Mouse (Mus musculus): ENCODE measurements around the gene Pald1. TPM values are rescaled to one million over a fixed set of nuclear protein-coding genes. Genes with fewer than 3 reads are reported as not detected.
A peak's percentile ranks its signal among the peaks of the same experiment; 100 is the strongest.

Gene Pald1
- polyA plus RNA-seq, 1 experiment from 2014 or later: 47.5 TPM

GRCm38 (mm10) chr10:61339216-61339615, 44.1 kb downstream of the Pald1 start:
- Histone ChIP-seq H3K4me2 (no peak overlapping the region), H3K9me3 (ENCODE audit: low read depth, low read length) (no peaks in the 10 kb centered on the region), H3K27me3 (ENCODE audit: insufficient read depth, low read length) (no peaks in the 10 kb centered on the region), H3K4me1 (ENCODE audit: insufficient read depth) (no peaks in the 10 kb centered on the region), H3K36me3 (ENCODE audit: insufficient read depth) (peaks cover 50% of the 10 kb centered on the region), H3K4me3 (ENCODE audit: low read depth, low read length) (no peak overlapping the region), H3K9ac (no peak overlapping the region), H3K27ac (ENCODE audit: low read depth) (no peak overlapping the region)
- TF ChIP-seq CTCF (IDR thresholded peaks at IDR 0.05; ENCODE audit: low read depth): peak; percentile 30
- WGBS: 84% methylated on average over 9 of the region's 9 CpGs
- no peak for ATAC-seq (ENCODE audit: insufficient read depth)
- no peak for DNase-seq

- Histone ChIP-seq H3K9ac (no peak overlapping the region), H3K36me3 (ENCODE audit: insufficient read depth) (peaks cover 45% of the 10 kb centered on the region), H3K4me3 (ENCODE audit: low read depth, low read length) (no peak overlapping the region), H3K27me3 (ENCODE audit: insufficient read depth, low read length) (no peaks in the 10 kb centered on the region), H3K9me3 (ENCODE audit: low read depth, low read length) (no peaks in the 10 kb centered on the region), H3K4me2 (no peak overlapping the region), H3K4me1 (ENCODE audit: insufficient read depth) (no peaks in the 10 kb centered on the region), H3K27ac (ENCODE audit: low read depth) (no peak overlapping the region)
- TF ChIP-seq CTCF (IDR thresholded peaks at IDR 0.05; ENCODE audit: low read depth): no peak
- ATAC-seq (ENCODE audit: insufficient read depth) (no peak), DNase-seq (no peak)
- 87% methylated on average over 11 of the region's 11 CpGs for WGBS
These were observed 45.7 kb downstream of the Pald1 start for GRCm38 (mm10) chr10:61337665-61338064.

- Histone ChIP-seq H3K36me3 (ENCODE audit: insufficient read depth) (peaks cover 41% of the 10 kb centered on the region; the same call in 1 of the 2 replicates), H3K4me3 (ENCODE audit: low read depth, low read length) (no peak overlapping the region), H3K27ac (ENCODE audit: low read depth) (no peak overlapping the region), H3K27me3 (ENCODE audit: insufficient read depth, low read length) (no peaks in the 10 kb centered on the region), H3K9me3 (ENCODE audit: low read depth, low read length) (no peaks in the 10 kb centered on the region), H3K4me1 (ENCODE audit: insufficient read depth) (no peaks in the 10 kb centered on the region), H3K4me2 (no peak overlapping the region), H3K9ac (no peak overlapping the region)
- no peak for TF ChIP-seq CTCF (IDR thresholded peaks at IDR 0.05; ENCODE audit: low read depth)
- WGBS: 72% methylated on average over 5 of the region's 5 CpGs
- ATAC-seq (ENCODE audit: insufficient read depth) (no peak; the same call in 1 of the 2 replicates), DNase-seq (no peak)
These were observed 46.7 kb downstream of the Pald1 start for GRCm38 (mm10) chr10:61336592-61336991.

GRCm38 (mm10) chr10:61336137-61336536, 47.2 kb downstream of the Pald1 start:
- Histone ChIP-seq H3K27me3 (ENCODE audit: insufficient read depth, low read length) (no peaks in the 10 kb centered on the region), H3K9me3 (ENCODE audit: low read depth, low read length) (no peaks in the 10 kb centered on the region), H3K4me2 (no peak overlapping the region), H3K27ac (ENCODE audit: low read depth) (no peak overlapping the region), H3K4me3 (ENCODE audit: low read depth, low read length) (no peak overlapping the region), H3K4me1 (ENCODE audit: insufficient read depth) (no peaks in the 10 kb centered on the region), H3K9ac (no peak overlapping the region), H3K36me3 (ENCODE audit: insufficient read depth) (peaks cover 41% of the 10 kb centered on the region; the same call in 1 of the 2 replicates)
- WGBS: 15% methylated on average over 6 of the region's 6 CpGs
- peak; percentile 45; the same call in 1 of the 2 replicates for ATAC-seq (ENCODE audit: insufficient read depth)
- TF ChIP-seq CTCF (IDR thresholded peaks at IDR 0.05; ENCODE audit: low read depth): peak; percentile 94
- DNase-seq: peak; percentile 97

GRCm38 (mm10) chr10:61334545-61334944, 48.8 kb downstream of the Pald1 start:
- no peak for TF ChIP-seq CTCF (IDR thresholded peaks at IDR 0.05; ENCODE audit: low read depth)
- Histone ChIP-seq H3K27me3 (ENCODE audit: insufficient read depth, low read length) (no peaks in the 10 kb centered on the region), H3K4me2 (no peak overlapping the region), H3K4me1 (ENCODE audit: insufficient read depth) (no peaks in the 10 kb centered on the region), H3K36me3 (ENCODE audit: insufficient read depth) (peaks cover 31% of the 10 kb centered on the region; the same call in 1 of the 2 replicates), H3K9ac (no peak overlapping the region), H3K27ac (ENCODE audit: low read depth) (no peak overlapping the region), H3K9me3 (ENCODE audit: low read depth, low read length) (no peaks in the 10 kb centered on the region), H3K4me3 (ENCODE audit: low read depth, low read length) (no peak overlapping the region)
- 67% methylated on average over 7 of the region's 7 CpGs for WGBS
- DNase-seq: no peak
- ATAC-seq (ENCODE audit: insufficient read depth): no peak

GRCm38 (mm10) chr10:61331046-61331445, 52.3 kb downstream of the Pald1 start:
- WGBS: 70% methylated on average over 5 of the region's 5 CpGs
- Histone ChIP-seq H3K27me3 (ENCODE audit: insufficient read depth, low read length) (no peaks in the 10 kb centered on the region), H3K4me2 (no peak overlapping the region), H3K9me3 (ENCODE audit: low read depth, low read length) (no peaks in the 10 kb centered on the region), H3K9ac (no peak overlapping the region), H3K4me3 (ENCODE audit: low read depth, low read length) (no peak overlapping the region), H3K36me3 (ENCODE audit: insufficient read depth) (peaks cover 23% of the 10 kb centered on the region; the same call in 1 of the 2 replicates), H3K27ac (ENCODE audit: low read depth) (no peak overlapping the region), H3K4me1 (ENCODE audit: insufficient read depth) (no peaks in the 10 kb centered on the region)
- no peak for ATAC-seq (ENCODE audit: insufficient read depth)
- DNase-seq: peak; percentile 25
- no peak for TF ChIP-seq CTCF (IDR thresholded peaks at IDR 0.05; ENCODE audit: low read depth)

- no peak for DNase-seq
- Histone ChIP-seq H3K27ac (ENCODE audit: low read depth) (no peak overlapping the region), H3K4me1 (ENCODE audit: insufficient read depth) (no peaks in the 10 kb centered on the region), H3K4me2 (no peak overlapping the region), H3K9ac (no peak overlapping the region), H3K36me3 (ENCODE audit: insufficient read depth) (peaks cover 22% of the 10 kb centered on the region; the same call in 1 of the 2 replicates), H3K27me3 (ENCODE audit: insufficient read depth, low read length) (no peaks in the 10 kb centered on the region), H3K9me3 (ENCODE audit: low read depth, low read length) (no peaks in the 10 kb centered on the region), H3K4me3 (ENCODE audit: low read depth, low read length) (no peak overlapping the region)
- WGBS: 56% methylated on average over 7 of the region's 7 CpGs
- no peak for TF ChIP-seq CTCF (IDR thresholded peaks at IDR 0.05; ENCODE audit: low read depth)
- ATAC-seq (ENCODE audit: insufficient read depth): no peak
These were observed 54.4 kb downstream of the Pald1 start for GRCm38 (mm10) chr10:61328927-61329326.

Data from lung, embryonic 14.5 days (tissue).